Mouse (Mus musculus) midbrain, embryonic 14.5 days (tissue): ENCODE results near the gene Lhfpl2. TPM values are rescaled to one million over a fixed set of nuclear protein-coding genes. Genes with fewer than 3 reads are reported as not detected.
A peak's percentile ranks its signal among the peaks of the same experiment; 100 is the strongest.

Source experiments
- ATAC-seq: fragments of 200-750 bp; cut with Nextera tagmentation; 2 replicates; pipeline ENCODE4 v1.8.0; 2017; ENCODE audit warnings: moderate number of reproducible peaks, moderate library complexity; ENCODE audit not compliant: low FRiP score, low TSS enrichment
- DNase-seq: peaks from one replicate; pipeline ENCODE4 v3.0.0-alpha.2; 2015
- H3K27ac ChIP-seq: fragments of 300-500 bp; sonication (generic); replicated peaks from 2 replicates; pipeline ENCODE4 v1.5.1; 2014; ENCODE audit warnings: mild to moderate bottlenecking, low read depth, low read length, moderate library complexity
- H3K27me3 ChIP-seq: fragments of 300-500 bp; sonication (generic); 2 replicates; pipeline ENCODE4 v1.6.1; 2014; ENCODE audit warnings: low read length, control low read depth, mixed read lengths; ENCODE audit not compliant: control insufficient read depth, insufficient read depth
- H3K36me3 ChIP-seq: fragments of 300-500 bp; sonication (generic); 2 replicates; pipeline ENCODE4 v1.6.1; 2014; ENCODE audit warnings: low read length, control low read depth; ENCODE audit not compliant: control insufficient read depth, insufficient read depth
- H3K4me1 ChIP-seq: fragments of 300-500 bp; sonication (generic); 2 replicates; pipeline ENCODE4 v1.6.1; 2014; ENCODE audit warnings: mild to moderate bottlenecking, antibody characterized with exemption, low read length, control low read depth; ENCODE audit not compliant: control insufficient read depth, insufficient read depth
- H3K4me2 ChIP-seq: fragments of 300-500 bp; sonication (generic); 2 replicates; pipeline ENCODE4 v1.6.1; 2014; ENCODE audit warnings: mild to moderate bottlenecking, low read length, moderate library complexity
- H3K4me3 ChIP-seq: fragments of 300-500 bp; sonication (generic); replicated peaks from 2 replicates; pipeline ENCODE4 v1.5.1; 2014; ENCODE audit warnings: low read depth, low read length
- H3K9ac ChIP-seq: fragments of 300-500 bp; sonication (generic); replicated peaks from 2 replicates; pipeline ENCODE4 v1.6.1; 2014; ENCODE audit warnings: mild to moderate bottlenecking, low read length, moderate library complexity
- H3K9me3 ChIP-seq: fragments of 300-500 bp; sonication (generic); 2 replicates; pipeline ENCODE4 v1.6.1; 2016; ENCODE audit warnings: low read length, control low read depth, mixed read lengths; ENCODE audit not compliant: control insufficient read depth
- WGBS: fragments of 180-500 bp; shearing (Covaris S2); extraction: QIAGEN DNeasy Blood & Tissue Kit; methylation state at CpG from one replicate; pipeline ENCODE4 v1.1.7; 2014; 5-methylcytosine and 5-hydroxymethylcytosine counted together
- polyA plus RNA-seq: library from polyadenylated mRNA; unstranded; fragments of >200 nt; fragmentation: Nextera tagmentation; extraction: Ambion mirVana; gene quantifications from 2 replicates; pipeline ENCODE4 v1.2.1, GENCODE M21; 2014

Lhfpl2 gene
- polyA plus RNA-seq, 1 experiment from 2014 or later, result 14.2 TPM

GRCm38 (mm10) chr13:94169325-94169916, 111.8 kb downstream of the Lhfpl2 start:
- H3K27ac ChIP-seq, result no peak overlapping the region
- peaks cover 4% of the 10 kb centered on the region; the same call in 1 of the 2 replicates for H3K27me3 ChIP-seq
- H3K4me3 ChIP-seq, result no peak overlapping the region
- no peak for DNase-seq
- H3K9me3 ChIP-seq, result no peaks in the 10 kb centered on the region
- no peak for ATAC-seq
- H3K9ac ChIP-seq, result no peak overlapping the region
- 51% methylated on average over 6 of the region's 6 CpGs for WGBS
- H3K36me3 ChIP-seq, result no peaks in the 10 kb centered on the region
- no peak overlapping the region for H3K4me2 ChIP-seq
- H3K4me1 ChIP-seq, result peaks cover 2% of the 10 kb centered on the region

GRCm38 (mm10) chr13:94171612-94172011, 114.0 kb downstream of the Lhfpl2 start:
- H3K4me3 ChIP-seq, result no peak overlapping the region
- no peaks in the 10 kb centered on the region for H3K9me3 ChIP-seq
- H3K9ac ChIP-seq, result no peak overlapping the region
- WGBS, result 32% methylated on average over 5 of the region's 5 CpGs
- no peak for DNase-seq
- H3K4me2 ChIP-seq, result no peak overlapping the region
- H3K27me3 ChIP-seq, result peaks cover 13% of the 10 kb centered on the region
- peaks cover 12% of the 10 kb centered on the region for H3K4me1 ChIP-seq
- ATAC-seq, result no peak
- H3K27ac ChIP-seq, result no peak overlapping the region
- H3K36me3 ChIP-seq, result no peaks in the 10 kb centered on the region

- ATAC-seq (no peak), DNase-seq (no peak)
- peaks cover 13% of the 10 kb centered on the region for H3K27me3 ChIP-seq
- no peak overlapping the region for H3K27ac ChIP-seq
- H3K4me1 ChIP-seq, result peaks cover 12% of the 10 kb centered on the region
- H3K36me3 ChIP-seq, result no peaks in the 10 kb centered on the region
- H3K9me3 ChIP-seq, result no peaks in the 10 kb centered on the region
- WGBS, result 83% methylated on average over 15 of the region's 15 CpGs
- H3K4me3 ChIP-seq, result no peak overlapping the region
- no peak overlapping the region for H3K9ac ChIP-seq
- no peak overlapping the region; the same call in 1 of the 2 replicates for H3K4me2 ChIP-seq
Measured at GRCm38 (mm10) chr13:94172533-94173310, 115.1 kb downstream of the Lhfpl2 start.

GRCm38 (mm10) chr13:94173633-94174576, 116.3 kb downstream of the Lhfpl2 start:
- peak; percentile 73 for DNase-seq
- H3K27me3 ChIP-seq, result peaks cover 13% of the 10 kb centered on the region
- WGBS, result under 1% methylated on average over 55 of the region's 55 CpGs
- no peaks in the 10 kb centered on the region for H3K9me3 ChIP-seq
- H3K36me3 ChIP-seq, result no peaks in the 10 kb centered on the region
- peak overlapping the region; percentile 60 for H3K9ac ChIP-seq
- ATAC-seq, result peak; percentile 53
- H3K4me3 ChIP-seq, result peak overlapping the region; percentile 49
- H3K4me1 ChIP-seq, result peaks cover 20% of the 10 kb centered on the region
- H3K4me2 ChIP-seq, result peak overlapping the region; percentile 98
- H3K27ac ChIP-seq, result 0 out of 2 replicates have a peak overlapping the region, but pooled peaks have one; percentile 13

- DNase-seq, result no peak
- 12% methylated on average over 16 of the region's 16 CpGs for WGBS
- H3K27me3 ChIP-seq, result peaks cover 13% of the 10 kb centered on the region
- no peaks in the 10 kb centered on the region for H3K9me3 ChIP-seq
- H3K27ac ChIP-seq, result no peak overlapping the region
- no peak for ATAC-seq
- peak overlapping the region; percentile 60 for H3K9ac ChIP-seq
- peaks cover 22% of the 10 kb centered on the region for H3K4me1 ChIP-seq
- peak overlapping the region; percentile 98 for H3K4me2 ChIP-seq
- H3K36me3 ChIP-seq, result no peaks in the 10 kb centered on the region
- peak overlapping the region; percentile 49 for H3K4me3 ChIP-seq
Measured at GRCm38 (mm10) chr13:94174577-94175279, 117.1 kb downstream of the Lhfpl2 start.

GRCm38 (mm10) chr13:94175379-94176050, 117.9 kb downstream of the Lhfpl2 start:
- H3K4me2 ChIP-seq, result peak overlapping the region; percentile 98
- ATAC-seq (no peak), DNase-seq (no peak)

GRCm38 (mm10) chr13:94177148-94177547, 119.6 kb downstream of the Lhfpl2 start:
- Histone ChIP-seq H3K4me3 (no peak overlapping the region), H3K9me3 (no peaks in the 10 kb centered on the region), H3K9ac (no peak overlapping the region), H3K4me1 (peaks cover 22% of the 10 kb centered on the region), H3K36me3 (no peaks in the 10 kb centered on the region), H3K27me3 (peaks cover 13% of the 10 kb centered on the region), H3K27ac (no peak overlapping the region), H3K4me2 (no peak overlapping the region)
- DNase-seq (peak; percentile 43), ATAC-seq (no peak)
- 46% methylated on average over 7 of the region's 7 CpGs for WGBS

More at GRCm38 (mm10) chr13:94175379-94176050, 117.9 kb downstream of the Lhfpl2 start:
- Histone ChIP-seq H3K9ac (no peak overlapping the region), H3K4me1 (peaks cover 22% of the 10 kb centered on the region), H3K36me3 (no peaks in the 10 kb centered on the region), H3K9me3 (no peaks in the 10 kb centered on the region), H3K4me3 (no peak overlapping the region), H3K27me3 (peaks cover 13% of the 10 kb centered on the region), H3K27ac (no peak overlapping the region)
- WGBS, result 74% methylated on average over 6 of the region's 6 CpGs
